Mouse (Mus musculus): ENCODE data around the gene Pgm2. TPM values are rescaled to one million over a fixed set of nuclear protein-coding genes. Genes with fewer than 3 reads are reported as not detected.

Gene Pgm2
- polyA plus RNA-seq, 1 experiment from 2014 or later: 12.8 TPM

DNA sequence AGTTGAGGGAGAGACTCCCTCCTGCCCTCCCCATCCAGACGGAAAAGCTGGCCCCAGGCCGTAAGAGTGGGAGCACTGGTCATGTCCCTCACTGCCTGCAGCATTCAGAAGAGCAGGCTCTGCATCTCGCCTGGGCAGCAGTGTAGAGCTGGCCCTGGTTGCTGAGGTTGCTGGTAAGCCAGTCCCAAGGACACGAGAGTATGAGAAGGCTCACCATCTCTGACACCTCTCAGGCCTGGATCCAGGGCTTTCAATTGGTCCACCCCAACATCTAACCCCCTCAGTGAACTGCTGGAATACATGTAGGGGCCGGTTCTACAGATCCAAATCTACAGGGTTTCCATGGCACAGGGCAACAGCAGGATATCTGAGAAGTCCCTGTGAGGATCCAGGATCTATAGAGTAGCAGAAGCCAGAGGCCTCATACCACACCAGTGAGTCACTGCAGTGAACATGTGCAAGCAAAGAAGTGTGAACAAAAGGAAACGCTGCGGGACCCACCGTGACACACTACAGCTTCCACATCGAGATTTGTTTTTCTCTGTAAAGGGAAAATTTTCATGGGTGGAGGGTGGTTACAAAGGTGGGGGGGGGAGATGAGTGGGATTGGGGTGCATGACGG lies 53.7 kb downstream of the Pgm2 start:
- Histone ChIP-seq H3K27ac (replicated peaks in 1 of 2; ENCODE audit: control insufficient read depth in 1 of 2, insufficient read depth in 1 of 2, low read depth in 2 of 2, low read length in 2 of 2) (no peak overlapping the region), H3K36me3 (ENCODE audit: control insufficient read depth, insufficient read depth, low read length) (no peaks in the 10 kb centered on the region), H3K4me2 (ENCODE audit: low read length) (no peak overlapping the region), H3K9ac (ENCODE audit: low read length) (no peak overlapping the region), H3K9me3 (ENCODE audit: control insufficient read depth, low read length) (no peaks in the 10 kb centered on the region), H3K4me1 (ENCODE audit: control insufficient read depth in 2 of 2, insufficient read depth in 2 of 2, low read length in 2 of 2) (peaks cover 5 to 11% of the 10 kb centered on the region in 2 experiments; a peak in 2 of 4 replicates), H3K27me3 (ENCODE audit: control insufficient read depth, insufficient read depth, low read length) (no peaks in the 10 kb centered on the region), H3K4me3 (ENCODE audit: control insufficient read depth in 1 of 2, insufficient read depth in 1 of 2, low read depth in 1 of 2, low read length in 2 of 2) (no peak overlapping the region)
- ATAC-seq (ENCODE audit: insufficient number of reproducible peaks, insufficient read depth, low FRiP score, low read depth): no peak
- 38% methylated on average over 10 of the region's 10 CpGs for WGBS

GRCm38 (mm10) chr5:64149184-64150127 lies 56.7 kb downstream of the Pgm2 start:
- 0 out of 2 replicates have a peak overlapping the region, but pooled peaks have one; percentile 17 for H3K9ac ChIP-seq (ENCODE audit: low read length)
- H3K27me3 ChIP-seq (ENCODE audit: control insufficient read depth, insufficient read depth, low read length): no peaks in the 10 kb centered on the region
- 15% methylated on average over 17 of the region's 17 CpGs for WGBS
- H3K36me3 ChIP-seq (ENCODE audit: control insufficient read depth, insufficient read depth, low read length): no peaks in the 10 kb centered on the region
- no peak for ATAC-seq (ENCODE audit: insufficient number of reproducible peaks, insufficient read depth, low FRiP score, low read depth)
- no peaks in the 10 kb centered on the region for H3K9me3 ChIP-seq (ENCODE audit: control insufficient read depth, low read length)
- H3K4me1 ChIP-seq (ENCODE audit: control insufficient read depth in 2 of 2, insufficient read depth in 2 of 2, low read length in 2 of 2): peaks cover 5 to 11% of the 10 kb centered on the region in 2 experiments; a peak in 2 of 4 replicates
- no peak overlapping the region for H3K27ac ChIP-seq (replicated peaks in 1 of 2; ENCODE audit: control insufficient read depth in 1 of 2, insufficient read depth in 1 of 2, low read depth in 2 of 2, low read length in 2 of 2)
- H3K4me2 ChIP-seq (ENCODE audit: low read length): peak overlapping the region; percentile 58
- H3K4me3 ChIP-seq (ENCODE audit: control insufficient read depth in 1 of 2, insufficient read depth in 1 of 2, low read depth in 1 of 2, low read length in 2 of 2): peak overlapping the region in 1 of 2 experiments; percentile 11; a peak in 1 of 4 replicates

- Histone ChIP-seq H3K4me2 (ENCODE audit: low read length) (no peak overlapping the region), H3K9ac (ENCODE audit: low read length) (no peak overlapping the region), H3K4me1 (ENCODE audit: control insufficient read depth in 2 of 2, insufficient read depth in 2 of 2, low read length in 2 of 2) (peaks cover 20 to 25% of the 10 kb centered on the region in 2 experiments), H3K4me3 (ENCODE audit: control insufficient read depth in 1 of 2, insufficient read depth in 1 of 2, low read depth in 1 of 2, low read length in 2 of 2) (no peak overlapping the region), H3K36me3 (ENCODE audit: control insufficient read depth, insufficient read depth, low read length) (no peaks in the 10 kb centered on the region), H3K27ac (replicated peaks in 1 of 2; ENCODE audit: control insufficient read depth in 1 of 2, insufficient read depth in 1 of 2, low read depth in 2 of 2, low read length in 2 of 2) (no peak overlapping the region), H3K9me3 (ENCODE audit: control insufficient read depth, low read length) (no peaks in the 10 kb centered on the region), H3K27me3 (ENCODE audit: control insufficient read depth, insufficient read depth, low read length) (0 out of 2 replicates have a peak, but pooled peaks cover under 1% of the 10 kb centered on the region)
- 93% methylated on average over 1 of the region's 1 CpGs for WGBS
- no peak for ATAC-seq (ENCODE audit: insufficient number of reproducible peaks, insufficient read depth, low FRiP score, low read depth)
Measured at GRCm38 (mm10) chr5:64153319-64153718, 60.6 kb downstream of the Pgm2 start.

GRCm38 (mm10) chr5:64155861-64156550 lies 63.3 kb downstream of the Pgm2 start, which contains the start of gene Tbc1d1:
Gene Tbc1d1, plus strand, starts transcription at chr5:64156305.
- peak within 1 kb of the TSS; percentile 67 for H3K4me2 ChIP-seq (ENCODE audit: low read length)
- peak within 1 kb of the TSS; percentile 67 for H3K9ac ChIP-seq (ENCODE audit: low read length)
- peaks cover 20 to 26% of the 10 kb centered on the region in 2 experiments for H3K4me1 ChIP-seq (ENCODE audit: control insufficient read depth in 2 of 2, insufficient read depth in 2 of 2, low read length in 2 of 2)
- peak; percentile 70 for ATAC-seq (ENCODE audit: insufficient number of reproducible peaks, insufficient read depth, low FRiP score, low read depth)
- 8% methylated on average over 11 of the region's 11 CpGs for WGBS
- H3K27me3 ChIP-seq (ENCODE audit: control insufficient read depth, insufficient read depth, low read length): 0 out of 2 replicates have a peak, but pooled peaks cover 5% of the 10 kb centered on the region
- H3K36me3 ChIP-seq (ENCODE audit: control insufficient read depth, insufficient read depth, low read length): no peaks in the 10 kb centered on the region
- H3K9me3 ChIP-seq (ENCODE audit: control insufficient read depth, low read length): no peaks in the 10 kb centered on the region
- peak within 1 kb of the TSS; percentile 15 to 26; a peak in 3 of 4 replicates for H3K4me3 ChIP-seq (ENCODE audit: control insufficient read depth in 1 of 2, insufficient read depth in 1 of 2, low read depth in 1 of 2, low read length in 2 of 2)
- H3K27ac ChIP-seq (replicated peaks in 1 of 2; ENCODE audit: control insufficient read depth in 1 of 2, insufficient read depth in 1 of 2, low read depth in 2 of 2, low read length in 2 of 2): peak within 1 kb of the TSS; percentile 81 to 83

GRCm38 (mm10) chr5:64156579-64156978 lies 63.8 kb downstream of the Pgm2 start:
- 0 out of 2 replicates have a peak, but pooled peaks cover 5% of the 10 kb centered on the region for H3K27me3 ChIP-seq (ENCODE audit: control insufficient read depth, insufficient read depth, low read length)
- H3K4me3 ChIP-seq (ENCODE audit: control insufficient read depth in 1 of 2, insufficient read depth in 1 of 2, low read depth in 1 of 2, low read length in 2 of 2): peak overlapping the region; percentile 15 to 26; a peak in 3 of 4 replicates
- peak overlapping the region; percentile 67 for H3K9ac ChIP-seq (ENCODE audit: low read length)
- peaks cover 24 to 26% of the 10 kb centered on the region in 2 experiments for H3K4me1 ChIP-seq (ENCODE audit: control insufficient read depth in 2 of 2, insufficient read depth in 2 of 2, low read length in 2 of 2)
- H3K27ac ChIP-seq (replicated peaks in 1 of 2; ENCODE audit: control insufficient read depth in 1 of 2, insufficient read depth in 1 of 2, low read depth in 2 of 2, low read length in 2 of 2): peak overlapping the region; percentile 81 to 83
- peak overlapping the region; percentile 67 for H3K4me2 ChIP-seq (ENCODE audit: low read length)
- no peaks in the 10 kb centered on the region for H3K9me3 ChIP-seq (ENCODE audit: control insufficient read depth, low read length)
- ATAC-seq (ENCODE audit: insufficient number of reproducible peaks, insufficient read depth, low FRiP score, low read depth): no peak
- WGBS: 20% methylated on average over 4 of the region's 4 CpGs
- H3K36me3 ChIP-seq (ENCODE audit: control insufficient read depth, insufficient read depth, low read length): no peaks in the 10 kb centered on the region

DNA sequence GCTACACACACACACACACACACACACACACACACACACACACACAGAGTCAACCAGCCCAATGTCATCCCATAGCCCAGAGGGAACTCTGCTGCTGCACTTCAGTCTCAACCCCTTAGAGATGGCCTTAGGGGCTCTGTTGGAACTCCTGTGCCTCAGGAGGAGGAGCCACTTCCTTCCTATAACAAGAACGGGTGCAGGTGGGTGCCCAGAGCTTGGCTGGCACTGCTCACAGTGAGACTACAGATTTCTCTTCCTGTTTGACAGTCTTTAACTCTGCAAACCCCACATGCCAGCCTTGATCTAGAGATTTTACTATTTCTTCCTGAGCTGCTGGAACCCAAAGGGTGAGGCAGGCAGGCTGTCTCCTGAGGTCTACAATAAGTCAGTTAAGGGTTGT lies 65.2 kb downstream of the Pgm2 start:
- Histone ChIP-seq H3K27me3 (ENCODE audit: control insufficient read depth, insufficient read depth, low read length) (0 out of 2 replicates have a peak, but pooled peaks cover 5% of the 10 kb centered on the region), H3K9me3 (ENCODE audit: control insufficient read depth, low read length) (no peaks in the 10 kb centered on the region), H3K4me3 (ENCODE audit: control insufficient read depth in 1 of 2, insufficient read depth in 1 of 2, low read depth in 1 of 2, low read length in 2 of 2) (no peak overlapping the region), H3K9ac (ENCODE audit: low read length) (no peak overlapping the region), H3K27ac (replicated peaks in 1 of 2; ENCODE audit: control insufficient read depth in 1 of 2, insufficient read depth in 1 of 2, low read depth in 2 of 2, low read length in 2 of 2) (no peak overlapping the region), H3K4me2 (ENCODE audit: low read length) (no peak overlapping the region), H3K36me3 (ENCODE audit: control insufficient read depth, insufficient read depth, low read length) (no peaks in the 10 kb centered on the region), H3K4me1 (ENCODE audit: control insufficient read depth in 2 of 2, insufficient read depth in 2 of 2, low read length in 2 of 2) (peaks cover 24 to 26% of the 10 kb centered on the region in 2 experiments)
- no peak for ATAC-seq (ENCODE audit: insufficient number of reproducible peaks, insufficient read depth, low FRiP score, low read depth)
- whole genome bisulfite sequencing: 40% methylated on average over 1 of the region's 1 CpGs

DNA sequence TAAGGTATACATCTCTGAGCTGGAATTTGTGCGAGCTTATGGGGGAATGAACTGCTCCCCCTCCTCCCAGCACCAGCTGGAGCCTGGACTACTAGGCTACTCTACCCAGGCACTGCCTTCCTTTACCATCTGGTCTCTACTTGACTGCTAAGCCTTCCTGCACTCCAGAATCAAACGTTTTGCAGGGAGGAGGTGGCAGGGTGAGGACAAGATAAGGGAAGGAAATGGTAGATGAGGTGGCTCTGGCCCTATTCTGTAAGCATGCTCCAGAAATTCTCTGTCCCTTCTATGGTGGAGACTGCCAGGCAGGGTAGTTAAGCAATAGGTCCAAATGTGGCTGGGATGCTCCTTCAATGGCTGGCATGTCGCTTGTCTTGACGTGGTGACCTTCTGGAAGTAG lies 65.8 kb downstream of the Pgm2 start:
- H3K4me2 ChIP-seq (ENCODE audit: low read length): peak overlapping the region; percentile 75
- H3K36me3 ChIP-seq (ENCODE audit: control insufficient read depth, insufficient read depth, low read length): no peaks in the 10 kb centered on the region
- no peak overlapping the region for H3K9ac ChIP-seq (ENCODE audit: low read length)
- ATAC-seq (ENCODE audit: insufficient number of reproducible peaks, insufficient read depth, low FRiP score, low read depth): no peak
- H3K9me3 ChIP-seq (ENCODE audit: control insufficient read depth, low read length): no peaks in the 10 kb centered on the region
- H3K27me3 ChIP-seq (ENCODE audit: control insufficient read depth, insufficient read depth, low read length): 0 out of 2 replicates have a peak, but pooled peaks cover 5% of the 10 kb centered on the region
- no peak overlapping the region for H3K27ac ChIP-seq (replicated peaks in 1 of 2; ENCODE audit: control insufficient read depth in 1 of 2, insufficient read depth in 1 of 2, low read depth in 2 of 2, low read length in 2 of 2)
- WGBS: 54% methylated on average over 4 of the region's 4 CpGs
- no peak overlapping the region for H3K4me3 ChIP-seq (ENCODE audit: control insufficient read depth in 1 of 2, insufficient read depth in 1 of 2, low read depth in 1 of 2, low read length in 2 of 2)
- H3K4me1 ChIP-seq (ENCODE audit: control insufficient read depth in 2 of 2, insufficient read depth in 2 of 2, low read length in 2 of 2): peaks cover 24 to 26% of the 10 kb centered on the region in 2 experiments
